Mouse (Mus musculus) layer of hippocampus, adult 6 months (tissue): ENCODE data around the gene Aox3. TPM values are rescaled to one million over a fixed set of nuclear protein-coding genes. Genes with fewer than 3 reads are reported as not detected.

ENCODE experiments used
- long read RNA-seq, 2 experiments: library from polyadenylated mRNA; unstranded; transcript quantifications; one replicate each; pipeline ENCODE4 v2.0.0; 2019 to 2020
- polyA plus RNA-seq: library from polyadenylated mRNA; unstranded; fragments of <200 nt; fragmentation: Nextera tagmentation; gene quantifications from 2 replicates; pipeline ENCODE4 v1.2.3, GENCODE M21; 2021

The Aox3 gene
- polyA plus RNA-seq: 0.64 and 0.79 TPM in 2 replicates
- long read RNA-seq, experiment 1, partial matches to known transcripts: 2 of 2 reads
- long read RNA-seq, experiment 1, other reads (novel, unspliced or antisense): 0 of 2 reads
- long read RNA-seq, experiment 2, partial matches to known transcripts: 1 of 1 reads
- long read RNA-seq, experiment 2, other reads (novel, unspliced or antisense): 0 of 1 reads

GRCm38 (mm10) chr1:58112880-58113279, at the start of gene Aox3:
TSS of gene Aox3 (plus strand) at chr1:58113130.

GRCm38 (mm10) chr1:58210203-58210602, 97.3 kb downstream of the Aox3 start, which contains the start of gene Aox4:
TSS of gene Aox4 (plus strand) at chr1:58210397.

Other genes starting within 250 kb of the Aox3 start
- 0.26 and 0.34 TPM in 2 replicates for gene Sgo2a, start 117.2 kb upstream of the Aox3 start, polyA plus RNA-seq
- gene Kctd18, start 94.2 kb upstream of the Aox3 start, polyA plus RNA-seq: 6.4 and 8.3 TPM in 2 replicates
- 0.44 and 1.1 TPM in 2 replicates for gene Aox1, start 83.2 kb upstream of the Aox3 start, polyA plus RNA-seq
- 0.20 and 0.89 TPM in 2 replicates for gene Aox4, start 97.3 kb downstream of the Aox3 start, polyA plus RNA-seq
- gene Aox2, start 165.2 kb downstream of the Aox3 start, polyA plus RNA-seq: not detected in 2 replicates